Mouse (Mus musculus) thymus, adult 2 months (tissue): ENCODE measurements around the gene Kynu. TPM values are rescaled to one million over a fixed set of nuclear protein-coding genes. Genes with fewer than 3 reads are reported as not detected.

ENCODE experiments used
- DNase-seq: peaks from one replicate; pipeline ENCODE4 v3.0.0; 2021
- H3K27ac ChIP-seq: fragments of 200-500 bp; 2 replicates; pipeline ENCODE4 v1.5.1; 2012; ENCODE audit warnings: low read length, control low read depth; ENCODE audit not compliant: control insufficient read depth, insufficient read depth
- H3K27me3 ChIP-seq: fragments of 200-500 bp; 2 replicates; pipeline ENCODE4 v1.6.1; 2012; ENCODE audit warnings: mild to moderate bottlenecking, low read length, moderate library complexity, mixed read lengths; ENCODE audit not compliant: control insufficient read depth, insufficient read depth
- H3K36me3 ChIP-seq: fragments of 200-500 bp; 2 replicates; pipeline ENCODE4 v1.6.1; 2012; ENCODE audit warnings: mild to moderate bottlenecking, low read length, moderate library complexity; ENCODE audit not compliant: control insufficient read depth, insufficient read depth
- H3K4me1 ChIP-seq: fragments of 200-500 bp; replicated peaks from 2 replicates; pipeline ENCODE4 v1.6.1; 2012; ENCODE audit warnings: low read length; ENCODE audit not compliant: control insufficient read depth, insufficient read depth
- H3K4me3 ChIP-seq: fragments of 200-500 bp; 2 replicates; pipeline ENCODE4 v1.5.1; 2012; ENCODE audit warnings: mild to moderate bottlenecking, low read length, control low read depth, moderate library complexity; ENCODE audit not compliant: control insufficient read depth, insufficient read depth
- CTCF ChIP-seq: fragments of 200-500 bp; IDR thresholded peaks from 2 replicates; pipeline ENCODE4 v1.5.1; 2012; ENCODE audit warnings: mild to moderate bottlenecking, control low read depth, low read length, moderate library complexity, borderline replicate concordance; ENCODE audit not compliant: control insufficient read depth, poor library complexity, insufficient read depth; ENCODE audit errors: extremely low read depth
- POLR2A ChIP-seq: fragments of 200-500 bp; IDR thresholded peaks from 2 replicates; pipeline ENCODE4 v1.6.1; 2012; ENCODE audit warnings: mild to moderate bottlenecking, low read length, control low read depth, moderate library complexity; ENCODE audit not compliant: control insufficient read depth, poor library complexity, insufficient read depth; ENCODE audit errors: extremely low read depth
- WGBS: fragments of 180-500 bp; shearing (Covaris S2); methylation state at CpG from one replicate; pipeline ENCODE4 v1.1.7; 2018; 5-methylcytosine and 5-hydroxymethylcytosine counted together
- polyA plus RNA-seq: library from polyadenylated mRNA; depleted of rRNA; stranded (reverse); fragments of >200 nt; gene quantifications from 2 replicates; pipeline ENCODE4 v1.2.3, GENCODE M21; 2012; rRNA removed

Kynu gene
- polyA plus RNA-seq: 1.6 and 1.9 TPM in 2 replicates

DNA sequence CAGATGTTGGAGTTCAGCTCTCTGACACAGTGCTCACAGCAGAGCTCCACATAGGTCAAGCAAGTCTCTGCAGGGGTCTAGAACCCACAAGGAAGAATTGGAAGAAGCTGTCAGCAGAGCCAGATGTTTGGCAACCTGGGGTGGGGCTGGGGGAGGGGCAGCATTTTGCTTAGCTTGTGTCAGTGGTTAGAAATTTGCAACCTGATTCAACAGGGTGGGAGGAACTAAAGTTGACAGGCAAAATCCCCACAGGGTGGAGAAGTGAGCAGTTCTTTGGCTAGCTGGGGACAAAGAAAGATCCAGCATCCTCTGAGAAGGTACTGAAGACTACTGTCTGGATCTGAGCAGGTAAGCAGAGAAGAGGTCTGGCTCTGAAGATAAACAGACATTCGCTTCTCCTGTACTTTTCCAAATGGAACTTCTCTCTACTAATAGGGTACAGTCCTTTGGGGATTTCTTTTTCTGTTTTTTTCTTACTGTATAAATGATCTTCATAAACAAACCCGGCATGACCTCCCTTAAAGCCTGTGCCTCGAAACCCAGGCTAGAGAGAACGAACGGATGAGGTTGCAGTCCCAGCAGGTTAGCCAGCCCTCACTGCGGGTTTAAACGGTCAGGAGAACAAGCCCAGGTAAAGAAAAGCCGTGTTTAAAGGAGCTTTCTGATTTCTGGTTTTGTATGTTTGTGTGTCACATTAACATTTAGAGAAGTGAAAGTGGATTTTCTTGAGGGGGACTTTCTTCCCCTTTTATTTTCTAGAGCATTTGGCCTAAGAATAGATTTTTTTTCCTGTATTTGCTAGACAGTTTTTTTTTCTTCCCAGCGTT is at the start of gene Kynu:
Gene Kynu, plus strand, starts transcription at position 268 of the 827 bp plus-strand sequence.
- no peak for DNase-seq
- Histone ChIP-seq H3K4me3 (no peak within 1 kb of the TSS), H3K36me3 (no peaks in the 10 kb centered on the region), H3K4me1 (no peaks in the 10 kb centered on the region), H3K27ac (no peak within 1 kb of the TSS), H3K27me3 (no peaks in the 10 kb centered on the region)
- WGBS: 14% methylated on average over 9 of the region's 9 CpGs
- TF ChIP-seq POLR2A: no peak
- TF ChIP-seq CTCF: no peak

- 94% methylated on average over 3 of the region's 3 CpGs for WGBS
- Histone ChIP-seq H3K36me3 (no peaks in the 10 kb centered on the region), H3K4me1 (no peaks in the 10 kb centered on the region), H3K27me3 (no peaks in the 10 kb centered on the region), H3K4me3 (no peak overlapping the region), H3K27ac (no peak overlapping the region)
- DNase-seq: no peak
- no peak for TF ChIP-seq POLR2A
- no peak for TF ChIP-seq CTCF
These were observed 48.9 kb upstream of the Kynu start for GRCm38 (mm10) chr2:43506182-43506581.

GRCm38 (mm10) chr2:43513852-43514251 is 41.3 kb upstream of the Kynu start:
- Histone ChIP-seq H3K27me3 (no peaks in the 10 kb centered on the region), H3K4me3 (no peak overlapping the region), H3K27ac (no peak overlapping the region), H3K36me3 (no peaks in the 10 kb centered on the region), H3K4me1 (no peaks in the 10 kb centered on the region)
- WGBS: 90% methylated on average over 7 of the region's 7 CpGs
- TF ChIP-seq POLR2A (no peak), CTCF (no peak)
- DNase-seq: no peak

DNA sequence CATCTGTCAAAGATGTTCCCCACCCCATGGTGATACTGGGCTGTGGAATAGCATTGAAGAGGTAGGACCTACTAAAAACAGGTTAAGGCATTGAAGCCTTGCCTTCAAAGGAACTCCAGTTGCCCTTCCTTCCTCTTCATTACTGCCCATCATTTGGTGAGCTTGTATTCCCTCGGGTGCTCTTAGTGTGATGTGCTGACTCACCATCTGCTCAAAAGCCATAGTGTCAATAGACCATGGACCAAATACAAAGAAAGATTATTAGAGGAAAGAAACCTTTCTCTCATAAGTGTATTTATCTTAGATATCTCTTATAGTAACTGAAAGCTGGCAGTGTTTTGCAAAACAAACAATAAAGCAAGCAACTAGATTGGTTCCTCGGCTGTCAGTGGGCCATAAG is 20.7 kb upstream of the Kynu start:
- WGBS: 71% methylated on average over 2 of the region's 2 CpGs
- Histone ChIP-seq H3K36me3 (no peaks in the 10 kb centered on the region), H3K27ac (no peak overlapping the region), H3K4me1 (no peaks in the 10 kb centered on the region), H3K27me3 (no peaks in the 10 kb centered on the region), H3K4me3 (no peak overlapping the region)
- TF ChIP-seq CTCF (no peak), POLR2A (no peak)
- DNase-seq: no peak

DNA sequence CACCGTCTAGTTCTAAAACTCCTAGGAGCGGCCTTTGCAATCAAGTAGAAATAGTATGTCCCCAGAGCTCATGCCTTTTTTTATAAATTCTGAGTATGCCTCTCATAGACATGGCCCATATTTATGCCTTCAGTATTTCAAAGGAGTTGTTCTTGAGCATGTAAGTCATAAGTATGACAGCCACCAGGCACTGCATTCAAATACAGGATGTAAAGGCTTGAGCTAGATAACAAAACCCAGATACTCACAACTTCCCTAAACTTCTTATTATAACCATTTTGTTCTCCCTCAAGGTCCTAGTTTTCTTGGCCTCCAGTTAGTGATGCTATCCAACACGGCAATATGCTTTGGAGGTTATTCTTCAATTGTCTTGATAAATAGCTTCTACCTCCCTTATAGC is 12.5 kb upstream of the Kynu start:
- WGBS: 81% methylated on average over 3 of the region's 3 CpGs
- no peak overlapping the region for H3K27ac ChIP-seq

DNA sequence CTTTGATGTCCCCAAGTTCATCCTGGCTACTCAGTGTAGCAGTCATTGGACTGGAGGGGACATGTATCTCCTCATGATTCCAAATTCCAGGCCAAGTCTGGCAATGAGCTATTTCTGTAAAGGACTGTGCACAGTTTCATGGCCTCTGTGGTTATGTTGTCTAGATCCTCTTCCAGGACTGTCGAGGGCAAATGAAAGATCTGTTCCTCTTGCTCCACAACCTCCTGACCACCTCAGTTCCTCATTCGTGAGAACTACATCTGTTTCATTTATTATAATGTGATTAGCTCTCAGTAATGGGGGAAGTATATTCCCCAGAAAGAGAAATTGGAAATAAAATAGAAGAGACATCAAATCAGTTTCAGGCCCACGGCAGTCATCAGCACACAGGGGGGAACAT is 9.5 kb upstream of the Kynu start:
- 24% methylated on average over 3 of the region's 3 CpGs for WGBS
- Histone ChIP-seq H3K27ac (no peak overlapping the region), H3K4me1 (no peaks in the 10 kb centered on the region), H3K27me3 (no peaks in the 10 kb centered on the region), H3K36me3 (no peaks in the 10 kb centered on the region), H3K4me3 (no peak overlapping the region)
- TF ChIP-seq POLR2A (no peak), CTCF (no peak)
- DNase-seq: no peak

More for the DNA sequence above, 12.5 kb upstream of the Kynu start:
- H3K4me1 ChIP-seq: no peaks in the 10 kb centered on the region
- no peak overlapping the region for H3K4me3 ChIP-seq
- no peak for DNase-seq
- H3K27me3 ChIP-seq: no peaks in the 10 kb centered on the region
- no peak for TF ChIP-seq CTCF
- no peak for TF ChIP-seq POLR2A
- H3K36me3 ChIP-seq: no peaks in the 10 kb centered on the region
